In the genomic region with DNA sequence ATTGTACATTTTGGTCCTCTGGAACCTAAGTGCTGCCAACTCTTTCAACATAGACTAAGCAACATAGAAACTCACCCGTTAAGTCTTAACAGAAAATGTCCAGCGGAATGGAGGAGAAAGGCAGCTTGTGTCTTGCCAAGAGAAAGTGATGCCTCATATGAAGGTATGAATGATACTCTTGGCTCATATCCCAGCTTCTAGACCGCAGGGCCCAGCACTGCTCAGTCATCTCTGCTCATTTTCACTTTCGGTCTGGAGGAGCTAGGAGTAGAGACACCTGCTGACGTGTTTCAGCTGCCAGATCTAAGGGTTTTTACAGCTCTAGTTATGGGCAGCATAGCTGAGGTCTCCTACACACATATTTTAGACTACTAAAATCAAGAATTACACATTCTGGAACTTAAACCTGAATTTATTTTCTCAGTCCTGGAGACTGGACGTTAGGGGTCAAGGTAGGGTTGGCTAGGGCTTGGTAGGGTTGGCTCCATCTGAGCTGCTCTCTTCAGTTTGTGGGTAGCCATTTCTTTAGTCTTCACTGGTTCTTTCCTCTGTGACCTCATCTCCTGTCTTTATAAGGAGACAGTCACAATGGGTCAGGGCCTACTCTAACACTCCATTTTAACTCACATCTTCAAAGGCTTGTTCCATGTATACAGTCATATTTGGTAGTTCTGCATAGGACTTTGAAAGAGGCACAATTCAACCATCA, we compare ENCODE assay signal across 10 mouse cellular contexts.
DNase-seq lines count a peak whose midpoint lies in the region; ATAC-seq lines count a peak whose summit lies in the region.
"Had no signal": no experiment of that assay in that cellular context is flagged by ENCODE, and none has a peak within 500 bp of the region (broad histone marks: within the 10 kb centered on the region; RNA-seq: fewer than 3 reads in every experiment).

No protein-coding gene starts in this region.

- H3K9me3 ChIP-seq in kidney, embryonic 16.5 days (ENCODE audit: low read length): no peaks in the 10 kb centered on the region
- no peaks in the 10 kb centered on the region for H3K9me3 ChIP-seq in hindbrain, embryonic 12.5 days (replicated peaks)
- no peaks in the 10 kb centered on the region for H3K9me3 ChIP-seq in forebrain, embryonic 13.5 days (replicated peaks)
- H3K9me3 ChIP-seq: embryonic facial prominence, embryonic 13.5 days; hindbrain, embryonic 13.5 days had no signal

- no peak overlapping the region for H3K4me3 ChIP-seq in kidney, embryonic 16.5 days (ENCODE audit: low read length)
- no peak overlapping the region for H3K4me3 ChIP-seq in hindbrain, embryonic 12.5 days
- no peak overlapping the region for H3K4me3 ChIP-seq in forebrain, embryonic 13.5 days
- H3K4me3 ChIP-seq: embryonic facial prominence, embryonic 13.5 days; hindbrain, embryonic 13.5 days had no signal

- H3K4me2 ChIP-seq in kidney, embryonic 16.5 days (replicated peaks; ENCODE audit: low read depth, low read length): no peak overlapping the region
- H3K4me2 ChIP-seq in hindbrain, embryonic 12.5 days (replicated peaks): no peak overlapping the region
- no peak overlapping the region for H3K4me2 ChIP-seq in forebrain, embryonic 13.5 days
- H3K4me2 ChIP-seq: embryonic facial prominence, embryonic 13.5 days; hindbrain, embryonic 13.5 days had no signal

- H3K9ac ChIP-seq in kidney, embryonic 16.5 days (replicated peaks; ENCODE audit: low read length): no peak overlapping the region
- no peak overlapping the region for H3K9ac ChIP-seq in hindbrain, embryonic 12.5 days
- H3K9ac ChIP-seq in forebrain, embryonic 13.5 days: no peak overlapping the region
- H3K9ac ChIP-seq: embryonic facial prominence, embryonic 13.5 days; hindbrain, embryonic 13.5 days had no signal

- no peak overlapping the region for H3K27ac ChIP-seq in kidney, embryonic 16.5 days (ENCODE audit: low read length)
- H3K27ac ChIP-seq in hindbrain, embryonic 12.5 days: no peak overlapping the region
- no peak overlapping the region for H3K27ac ChIP-seq in forebrain, embryonic 13.5 days
- H3K27ac ChIP-seq: embryonic facial prominence, embryonic 13.5 days; hindbrain, embryonic 13.5 days had no signal

- WGBS in kidney, embryonic 16.5 days: 65% methylated on average over 6 of the region's 6 CpGs
- 86% methylated on average over 6 of the region's 6 CpGs for WGBS in hindbrain, embryonic 12.5 days
- 73% methylated on average over 6 of the region's 6 CpGs for WGBS in forebrain, embryonic 13.5 days

- ATAC-seq in kidney, embryonic 16.5 days (ENCODE audit: low FRiP score, low TSS enrichment): peak; percentile 8; the same call in 1 of the 2 replicates
- no peak for ATAC-seq in hindbrain, embryonic 12.5 days (ENCODE audit: low FRiP score)
- ATAC-seq in forebrain, embryonic 13.5 days: no peak

- no peaks in the 10 kb centered on the region for H3K36me3 ChIP-seq in kidney, embryonic 16.5 days (ENCODE audit: insufficient read depth, low read length)
- no peaks in the 10 kb centered on the region for H3K36me3 ChIP-seq in hindbrain, embryonic 12.5 days
- H3K36me3 ChIP-seq in forebrain, embryonic 13.5 days (ENCODE audit: poor library complexity, severe bottlenecking): no peaks in the 10 kb centered on the region
- H3K36me3 ChIP-seq: embryonic facial prominence, embryonic 13.5 days; hindbrain, embryonic 13.5 days had no signal

- H3K27me3 ChIP-seq in kidney, embryonic 16.5 days (ENCODE audit: insufficient read depth, low read length): no peaks in the 10 kb centered on the region
- no peaks in the 10 kb centered on the region for H3K27me3 ChIP-seq in hindbrain, embryonic 12.5 days
- H3K27me3 ChIP-seq in forebrain, embryonic 13.5 days: no peaks in the 10 kb centered on the region
- H3K27me3 ChIP-seq: embryonic facial prominence, embryonic 13.5 days; hindbrain, embryonic 13.5 days had no signal

- H3K4me1 ChIP-seq in kidney, embryonic 16.5 days (ENCODE audit: insufficient read depth, low read length): 0 out of 2 replicates have a peak, but pooled peaks cover 6% of the 10 kb centered on the region
- no peaks in the 10 kb centered on the region for H3K4me1 ChIP-seq in hindbrain, embryonic 12.5 days
- no peaks in the 10 kb centered on the region for H3K4me1 ChIP-seq in forebrain, embryonic 13.5 days
- H3K4me1 ChIP-seq: embryonic facial prominence, embryonic 13.5 days; hindbrain, embryonic 13.5 days had no signal

- no peak for DNase-seq in kidney, postnatal 10 days
- DNase-seq in CD8-positive naive resting alpha-beta T cell, adult 2 months (ENCODE audit: low read depth in 2 of 2, low spot score in 2 of 2): peak; percentile 63 to 72
- peak; percentile 16 for DNase-seq in fat pad, adult 2 months (ENCODE audit: extremely low read depth, low read depth, low spot score)
- DNase-seq in skeletal muscle tissue, adult 2 months (ENCODE audit: low read depth, low spot score): peak; percentile 64
- no peak for DNase-seq in layer of hippocampus, adult 9-10 months (ENCODE audit: low spot score)

Comparison
In these comparisons a context has a peak if more than half of its experiments do, and no peak if none do; other contexts are left out.
1. DNase-seq: peak in CD8-positive naive resting alpha-beta T cell, adult 2 months (2 of 2), fat pad, adult 2 months (single experiment) and skeletal muscle tissue, adult 2 months (single experiment); none in kidney, postnatal 10 days (single experiment) and layer of hippocampus, adult 9-10 months (single experiment).